Mouse (Mus musculus): ENCODE results near the gene Cdipt. TPM values are rescaled to one million over a fixed set of nuclear protein-coding genes. Genes with fewer than 3 reads are reported as not detected.

Cdipt gene
- polyA plus RNA-seq, 2 experiments, result 84.8 to 123 TPM

GRCm38 (mm10) chr7:126981601-126982000 is 5.9 kb downstream of the Cdipt start:
- ATAC-seq (ENCODE audit: low FRiP score, low read depth), result no peak
- Histone ChIP-seq H3K4me1 (ENCODE audit: control insufficient read depth, insufficient read depth, low read length) (peaks cover 5% of the 10 kb centered on the region; the same call in 1 of the 2 replicates), H3K27me3 (ENCODE audit: control insufficient read depth, insufficient read depth, low read length) (no peaks in the 10 kb centered on the region), H3K9ac (ENCODE audit: low read depth, low read length, severe bottlenecking) (no peak overlapping the region), H3K4me3 (replicated peaks; ENCODE audit: low read length) (no peak overlapping the region), H3K9me3 (ENCODE audit: control insufficient read depth, low read length) (no peaks in the 10 kb centered on the region), H3K4me2 (replicated peaks; ENCODE audit: low read depth, low read length, severe bottlenecking) (no peak overlapping the region), H3K36me3 (ENCODE audit: control insufficient read depth, insufficient read depth, low read length) (peaks cover 33% of the 10 kb centered on the region), H3K27ac (replicated peaks; ENCODE audit: low read depth, low read length) (no peak overlapping the region)
- DNase-seq (ENCODE audit: low spot score), result no peak
- TF ChIP-seq POLR2A (IDR thresholded peaks at IDR 0.05; ENCODE audit: borderline replicate concordance, extremely low read depth, insufficient read depth, insufficient read length), result no peak
- 79% methylated on average over 2 of the region's 2 CpGs for WGBS

DNA sequence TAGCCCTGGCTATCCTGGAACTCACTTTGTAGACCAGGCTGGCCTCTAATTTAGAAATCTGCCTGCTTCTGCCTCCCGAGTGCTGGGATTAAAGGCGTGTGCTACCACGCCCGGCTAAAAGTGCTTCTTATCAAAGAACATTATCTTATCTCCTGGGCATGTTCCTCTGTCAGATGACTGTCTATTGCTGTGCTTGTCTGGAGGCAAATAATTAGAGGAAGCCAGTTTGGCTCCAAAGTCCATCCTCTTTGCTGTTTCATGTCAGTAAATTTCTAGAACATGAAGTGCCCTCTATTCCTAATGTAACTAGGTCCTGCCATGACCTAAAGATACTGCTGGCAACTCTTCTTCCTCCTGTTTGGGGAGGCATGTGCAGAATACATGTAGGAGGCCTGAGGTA is 6.3 kb downstream of the Cdipt start:
- ATAC-seq (ENCODE audit: low FRiP score, low read depth), result no peak
- no peak overlapping the region for H3K4me3 ChIP-seq (replicated peaks; ENCODE audit: low read length)
- peaks cover 33% of the 10 kb centered on the region for H3K36me3 ChIP-seq (ENCODE audit: control insufficient read depth, insufficient read depth, low read length)
- 85% methylated on average over 4 of the region's 4 CpGs for WGBS
- H3K9me3 ChIP-seq (ENCODE audit: control insufficient read depth, low read length), result no peaks in the 10 kb centered on the region
- DNase-seq (ENCODE audit: low spot score), result no peak
- H3K27me3 ChIP-seq (ENCODE audit: control insufficient read depth, insufficient read depth, low read length), result no peaks in the 10 kb centered on the region
- H3K27ac ChIP-seq (replicated peaks; ENCODE audit: low read depth, low read length), result no peak overlapping the region
- TF ChIP-seq POLR2A (IDR thresholded peaks at IDR 0.05; ENCODE audit: borderline replicate concordance, extremely low read depth, insufficient read depth, insufficient read length), result no peak
- H3K4me1 ChIP-seq (ENCODE audit: control insufficient read depth, insufficient read depth, low read length), result peaks cover 3% of the 10 kb centered on the region; the same call in 1 of the 2 replicates
- no peak overlapping the region for H3K9ac ChIP-seq (ENCODE audit: low read depth, low read length, severe bottlenecking)
- no peak overlapping the region for H3K4me2 ChIP-seq (replicated peaks; ENCODE audit: low read depth, low read length, severe bottlenecking)

GRCm38 (mm10) chr7:126983113-126983512 is 7.4 kb downstream of the Cdipt start:
- no peak overlapping the region for H3K27ac ChIP-seq (replicated peaks; ENCODE audit: low read depth, low read length)
- DNase-seq (ENCODE audit: low spot score), result no peak

DNA sequence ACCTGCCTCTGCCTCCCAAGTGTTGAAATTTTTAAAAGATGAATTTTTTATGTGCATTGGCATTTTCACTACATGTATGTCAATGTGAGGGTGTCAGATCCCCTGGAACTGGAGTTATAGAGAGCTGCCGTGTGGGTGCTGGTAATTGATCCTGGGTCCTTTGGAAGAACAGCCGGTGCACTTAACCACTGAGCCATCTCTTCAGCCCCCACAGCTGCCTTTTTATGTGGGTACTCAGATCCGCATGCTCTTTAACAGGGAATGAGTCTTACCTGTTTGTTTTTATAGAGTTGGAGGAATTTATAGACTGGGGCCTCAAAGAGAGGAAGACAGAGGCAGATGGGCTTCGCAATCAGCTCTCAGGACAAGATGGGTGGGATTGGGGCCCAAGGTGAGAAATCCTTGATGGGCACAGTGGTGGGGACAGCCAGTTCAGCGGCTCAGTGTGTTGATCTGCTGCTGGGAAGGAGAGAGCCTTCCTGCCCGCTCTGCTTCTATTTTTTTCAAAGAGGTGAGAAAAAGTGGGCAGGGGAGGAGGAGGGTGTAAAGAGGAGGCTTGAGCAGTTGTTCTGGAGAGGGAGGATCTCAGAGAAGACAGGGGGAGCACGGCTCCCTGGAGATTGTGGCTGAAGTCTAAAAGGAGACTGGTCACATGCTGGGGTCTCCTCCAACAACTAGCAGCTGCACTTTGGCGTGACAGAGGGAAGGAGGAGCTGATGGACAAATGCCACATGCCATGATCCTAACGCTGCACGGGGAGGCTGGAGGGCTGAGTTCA is 9.1 kb downstream of the Cdipt start:
- WGBS, result 24% methylated on average over 10 of the region's 10 CpGs

More at GRCm38 (mm10) chr7:126983113-126983512, 7.4 kb downstream of the Cdipt start:
- TF ChIP-seq POLR2A (IDR thresholded peaks at IDR 0.05; ENCODE audit: borderline replicate concordance, extremely low read depth, insufficient read depth, insufficient read length), result no peak
- H3K4me1 ChIP-seq (ENCODE audit: control insufficient read depth, insufficient read depth, low read length), result no peaks in the 10 kb centered on the region
- peaks cover 31% of the 10 kb centered on the region for H3K36me3 ChIP-seq (ENCODE audit: control insufficient read depth, insufficient read depth, low read length)
- ATAC-seq (ENCODE audit: low FRiP score, low read depth), result no peak
- 77% methylated on average over 7 of the region's 7 CpGs for WGBS
- no peak overlapping the region for H3K4me3 ChIP-seq (replicated peaks; ENCODE audit: low read length)
- no peaks in the 10 kb centered on the region for H3K27me3 ChIP-seq (ENCODE audit: control insufficient read depth, insufficient read depth, low read length)
- no peak overlapping the region for H3K4me2 ChIP-seq (replicated peaks; ENCODE audit: low read depth, low read length, severe bottlenecking)
- H3K9me3 ChIP-seq (ENCODE audit: control insufficient read depth, low read length), result no peaks in the 10 kb centered on the region
- no peak overlapping the region for H3K9ac ChIP-seq (ENCODE audit: low read depth, low read length, severe bottlenecking)

DNA sequence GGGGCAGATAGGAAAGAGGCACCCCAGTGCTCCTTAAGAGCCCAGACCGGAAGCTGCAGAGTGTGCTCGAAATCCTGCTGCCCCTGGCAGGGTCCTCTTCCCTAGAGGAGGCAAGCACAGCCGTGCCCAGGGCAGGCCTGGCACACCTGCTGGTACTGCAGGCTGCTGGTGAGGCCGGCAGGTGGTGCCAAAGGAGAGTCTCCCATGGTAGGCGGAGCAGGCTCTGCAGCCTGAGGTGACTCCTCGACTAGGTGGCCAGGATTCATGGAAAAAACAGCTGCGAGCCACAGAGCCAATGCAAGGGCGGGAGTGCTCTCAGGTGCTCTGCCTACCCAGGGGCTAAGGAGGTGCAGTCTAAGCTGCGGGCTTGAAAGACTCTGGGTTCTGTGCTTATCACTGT is 10.6 kb downstream of the Cdipt start:
- no peak for ATAC-seq (ENCODE audit: low FRiP score, low read depth)
- no peaks in the 10 kb centered on the region for H3K9me3 ChIP-seq (ENCODE audit: control insufficient read depth, low read length)
- no peak overlapping the region for H3K27ac ChIP-seq (replicated peaks; ENCODE audit: low read depth, low read length)
- no peak overlapping the region for H3K9ac ChIP-seq (ENCODE audit: low read depth, low read length, severe bottlenecking)
- peaks cover 2% of the 10 kb centered on the region; the same call in 1 of the 2 replicates for H3K36me3 ChIP-seq (ENCODE audit: control insufficient read depth, insufficient read depth, low read length)
- no peak for TF ChIP-seq POLR2A (IDR thresholded peaks at IDR 0.05; ENCODE audit: borderline replicate concordance, extremely low read depth, insufficient read depth, insufficient read length)
- H3K27me3 ChIP-seq (ENCODE audit: control insufficient read depth, insufficient read depth, low read length), result no peaks in the 10 kb centered on the region
- no peaks in the 10 kb centered on the region for H3K4me1 ChIP-seq (ENCODE audit: control insufficient read depth, insufficient read depth, low read length)
- H3K4me2 ChIP-seq (replicated peaks; ENCODE audit: low read depth, low read length, severe bottlenecking), result no peak overlapping the region
- no peak overlapping the region for H3K4me3 ChIP-seq (replicated peaks; ENCODE audit: low read length)
- WGBS, result 36% methylated on average over 9 of the region's 9 CpGs
- DNase-seq (ENCODE audit: low spot score), result peak; percentile 7

More for the DNA sequence above, 9.1 kb downstream of the Cdipt start:
- H3K9ac ChIP-seq (ENCODE audit: low read depth, low read length, severe bottlenecking), result no peak overlapping the region
- peaks cover 15% of the 10 kb centered on the region for H3K36me3 ChIP-seq (ENCODE audit: control insufficient read depth, insufficient read depth, low read length)
- ATAC-seq (ENCODE audit: low FRiP score, low read depth), result no peak
- no peaks in the 10 kb centered on the region for H3K9me3 ChIP-seq (ENCODE audit: control insufficient read depth, low read length)
- H3K27me3 ChIP-seq (ENCODE audit: control insufficient read depth, insufficient read depth, low read length), result no peaks in the 10 kb centered on the region
- no peak overlapping the region for H3K27ac ChIP-seq (replicated peaks; ENCODE audit: low read depth, low read length)
- no peak for TF ChIP-seq POLR2A (IDR thresholded peaks at IDR 0.05; ENCODE audit: borderline replicate concordance, extremely low read depth, insufficient read depth, insufficient read length)
- no peak overlapping the region for H3K4me3 ChIP-seq (replicated peaks; ENCODE audit: low read length)
- DNase-seq (ENCODE audit: low spot score), result no peak
- H3K4me2 ChIP-seq (replicated peaks; ENCODE audit: low read depth, low read length, severe bottlenecking), result no peak overlapping the region
- no peaks in the 10 kb centered on the region for H3K4me1 ChIP-seq (ENCODE audit: control insufficient read depth, insufficient read depth, low read length)
